Mouse (Mus musculus) small intestine, adult 2 months (tissue): ENCODE results near the gene Rpl23a.

Experiments used
- CTCF ChIP-seq: fragments of 200-500 bp; IDR thresholded peaks from 2 replicates; pipeline ENCODE4 v1.5.1; 2012; ENCODE audit warnings: low read depth, mild to moderate bottlenecking, control low read depth, inconsistent platforms, low read length, moderate library complexity, mixed read lengths; ENCODE audit not compliant: insufficient replicate concordance, insufficient read length; ENCODE audit errors: extremely low read depth
- POLR2A ChIP-seq: fragments of 200-500 bp; IDR thresholded peaks from 2 replicates; pipeline ENCODE4 v1.6.1; 2012; ENCODE audit warnings: low read depth, mild to moderate bottlenecking, control low read depth, inconsistent platforms, low read length, moderate library complexity

GRCm38 (mm10) chr11:78188331-78189233 is 5.2 kb upstream of the Rpl23a start, which contains the start of gene Rab34:
- TF ChIP-seq CTCF: no peak
- no peak for TF ChIP-seq POLR2A
